Mouse (Mus musculus) right cerebral cortex, adult 18-20 months (tissue): Measurements from ENCODE around the gene Abhd6.

Experiments
- DNase-seq: peaks from one replicate; pipeline ENCODE4 v3.0.0; 2022; ENCODE audit warnings: mixed read lengths

The Abhd6 gene

GRCm38 (mm10) chr14:8062537-8063301, 60.0 kb downstream of the Abhd6 start:
- peak; percentile 70 for DNase-seq

GRCm38 (mm10) chr14:8063835-8064785, 61.4 kb downstream of the Abhd6 start:
- DNase-seq, result no peak

GRCm38 (mm10) chr14:8080165-8080679, 77.5 kb downstream of the Abhd6 start, which contains the start of gene Rpp14:
Rpp14 (plus strand) TSS chr14:8080367.
- DNase-seq, result peak; percentile 96

GRCm38 (mm10) chr14:8080718-8081117, 78.0 kb downstream of the Abhd6 start:
- no peak for DNase-seq

- DNase-seq, result no peak
Measured at GRCm38 (mm10) chr14:8082949-8083348, 80.2 kb downstream of the Abhd6 start.

- no peak for DNase-seq
Measured at GRCm38 (mm10) chr14:8089016-8089415, 86.3 kb downstream of the Abhd6 start.

- DNase-seq, result no peak
Measured at GRCm38 (mm10) chr14:8092573-8092972, 89.9 kb downstream of the Abhd6 start.

- no peak for DNase-seq
Measured at GRCm38 (mm10) chr14:8093427-8093826, 90.7 kb downstream of the Abhd6 start.

GRCm38 (mm10) chr14:8094931-8095561, 92.3 kb downstream of the Abhd6 start:
- DNase-seq, result no peak

- DNase-seq, result no peak
Measured at GRCm38 (mm10) chr14:8095562-8095950, 92.9 kb downstream of the Abhd6 start.

- DNase-seq, result peak; percentile 97
Measured at GRCm38 (mm10) chr14:8097978-8098686, 95.4 kb downstream of the Abhd6 start, which contains the start of gene Pxk. Pxk (plus strand) TSS chr14:8098211.

- DNase-seq, result no peak
Measured at GRCm38 (mm10) chr14:8098687-8098995, 95.9 kb downstream of the Abhd6 start.

- peak; percentile 44 for DNase-seq
Measured at GRCm38 (mm10) chr14:8099561-8100021, 96.9 kb downstream of the Abhd6 start.

- DNase-seq, result peak; percentile 38
Measured at GRCm38 (mm10) chr14:8101886-8102285, 99.2 kb downstream of the Abhd6 start.

GRCm38 (mm10) chr14:8102676-8103075, 100.0 kb downstream of the Abhd6 start:
- DNase-seq, result no peak
